Mouse (Mus musculus) thymus, postnatal 4 days (tissue): ENCODE data around the gene Tbc1d1.

ENCODE experiments used
- DNase-seq: peaks from one replicate; pipeline ENCODE4 v3.0.0; 2021

Tbc1d1 gene

GRCm38 (mm10) chr5:64285289-64285688 lies 129.2 kb downstream of the Tbc1d1 start:
- DNase-seq, result no peak

GRCm38 (mm10) chr5:64285851-64286250 lies 129.7 kb downstream of the Tbc1d1 start:
- no peak for DNase-seq

DNA sequence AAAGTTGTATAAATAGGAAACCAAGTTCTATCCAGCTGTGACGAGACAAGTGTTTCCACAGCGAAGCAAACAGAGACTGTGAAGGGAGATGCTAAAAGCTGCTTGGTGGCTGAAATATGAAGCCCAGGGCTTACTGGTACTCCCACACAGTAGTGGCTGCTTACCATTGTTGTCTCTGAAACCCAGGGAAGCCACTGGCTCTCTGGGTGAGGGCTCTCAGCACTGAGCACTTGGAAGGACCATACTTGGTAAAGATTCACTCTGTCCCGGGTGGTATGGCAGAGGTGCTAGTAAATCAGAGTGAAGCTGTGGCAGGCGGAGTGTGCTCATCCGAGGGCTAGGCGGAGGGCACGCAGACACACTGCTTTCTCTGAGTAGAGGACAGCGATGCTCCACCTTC lies 131.2 kb downstream of the Tbc1d1 start:
- no peak for DNase-seq

DNA sequence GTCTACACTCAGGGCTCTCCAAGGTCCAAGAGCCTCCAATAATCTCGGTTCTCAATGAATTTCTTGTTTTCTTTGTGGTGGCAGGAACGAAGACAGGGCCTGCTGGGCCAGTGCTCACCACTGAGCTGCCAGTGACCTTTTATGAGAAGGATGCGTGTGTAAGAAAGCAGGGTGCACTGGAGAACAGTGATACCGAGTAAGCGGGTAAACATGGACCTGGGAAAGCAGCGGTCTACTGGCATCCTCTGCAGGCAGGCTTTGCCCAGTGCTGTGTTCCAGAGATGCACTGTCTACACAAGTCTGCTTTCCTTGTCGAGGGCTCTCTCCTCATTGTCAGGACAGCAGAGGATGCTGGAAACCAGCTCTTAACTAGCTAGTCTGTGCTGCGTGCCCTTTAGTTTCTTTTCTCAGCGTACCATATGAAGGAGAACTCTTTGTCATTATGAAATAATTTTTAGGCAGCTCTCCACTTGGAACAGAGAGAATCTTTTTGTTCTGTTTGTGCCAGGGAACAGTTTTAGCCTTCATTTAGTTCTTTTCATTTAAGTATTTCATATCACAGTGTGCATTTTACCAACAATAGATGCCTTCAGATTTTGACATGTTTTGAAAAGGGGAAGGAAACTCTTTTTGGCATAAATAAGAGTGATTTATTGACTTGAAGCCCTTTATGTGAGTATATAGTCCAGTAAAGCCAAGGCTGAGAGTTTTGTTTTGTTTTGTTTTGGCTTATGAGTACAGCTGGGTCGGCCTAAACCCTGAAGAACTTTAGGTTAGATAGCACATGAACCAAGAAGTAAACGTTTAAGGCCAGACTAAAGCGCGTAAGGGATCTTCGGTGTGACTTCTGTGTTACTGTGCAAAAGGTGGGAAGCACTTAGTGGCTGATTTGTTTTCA lies 132.2 kb downstream of the Tbc1d1 start:
- DNase-seq, result no peak

GRCm38 (mm10) chr5:64289202-64290060 lies 133.3 kb downstream of the Tbc1d1 start:
- peak; percentile 84 for DNase-seq

DNA sequence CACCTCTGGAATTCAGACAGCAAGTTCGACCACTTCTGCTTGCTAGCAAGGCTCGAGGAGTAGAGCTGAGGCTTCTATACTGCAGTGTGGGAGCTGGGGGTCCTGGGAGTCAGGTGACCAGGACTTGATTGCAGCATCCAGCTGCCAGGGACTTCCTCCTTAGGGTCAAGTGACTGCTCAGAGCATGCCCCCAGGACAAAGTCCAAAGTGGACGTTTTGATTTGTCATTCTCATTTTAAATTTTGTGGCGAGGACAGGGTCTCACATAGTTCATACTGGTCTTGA lies 133.9 kb downstream of the Tbc1d1 start:
- no peak for DNase-seq

DNA sequence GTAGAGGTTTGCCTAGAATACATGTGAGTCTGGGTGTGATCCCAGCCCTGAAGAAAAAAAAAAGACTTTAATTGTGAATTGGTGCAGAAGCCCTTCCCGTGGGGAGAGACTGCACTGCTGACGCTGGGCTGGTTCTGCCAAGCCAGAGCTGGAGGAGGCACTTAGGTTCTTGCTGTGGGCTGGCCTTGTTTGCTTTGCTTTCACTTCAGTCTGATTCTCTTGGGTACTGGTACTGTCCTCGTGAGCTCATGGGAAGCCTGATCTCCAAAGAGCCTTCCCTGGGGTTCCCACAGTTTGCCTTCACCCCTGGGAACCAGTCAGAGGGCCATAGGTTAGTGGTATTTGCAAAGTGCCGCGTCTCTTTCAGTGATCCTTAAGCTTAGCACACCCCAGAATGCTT lies 135.6 kb downstream of the Tbc1d1 start:
- DNase-seq, result no peak

GRCm38 (mm10) chr5:64295621-64296020 lies 139.5 kb downstream of the Tbc1d1 start:
- DNase-seq, result no peak

DNA sequence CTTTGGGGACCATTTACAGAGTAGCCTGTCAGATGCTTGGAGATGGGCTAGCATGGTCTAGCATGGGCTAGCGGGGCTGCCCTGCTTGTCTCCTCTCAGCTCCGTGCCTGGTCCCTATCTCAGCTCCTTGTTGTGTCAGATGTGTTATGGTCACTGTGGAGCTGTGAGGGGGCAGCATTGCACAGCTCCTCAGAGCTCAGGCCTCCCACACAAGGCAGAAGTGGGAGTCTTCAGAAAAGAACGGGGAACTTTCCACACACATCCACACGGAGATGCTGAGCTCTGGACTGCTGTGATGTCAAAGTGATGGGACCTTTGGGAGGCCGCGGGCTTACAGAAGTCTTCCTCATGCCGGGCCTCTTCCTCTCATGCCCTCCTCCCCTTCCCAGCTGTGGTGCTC lies 140.2 kb downstream of the Tbc1d1 start:
- DNase-seq, result no peak

GRCm38 (mm10) chr5:64297100-64297499 lies 141.0 kb downstream of the Tbc1d1 start:
- DNase-seq, result no peak

GRCm38 (mm10) chr5:64298331-64299036 lies 142.4 kb downstream of the Tbc1d1 start:
- DNase-seq, result no peak

DNA sequence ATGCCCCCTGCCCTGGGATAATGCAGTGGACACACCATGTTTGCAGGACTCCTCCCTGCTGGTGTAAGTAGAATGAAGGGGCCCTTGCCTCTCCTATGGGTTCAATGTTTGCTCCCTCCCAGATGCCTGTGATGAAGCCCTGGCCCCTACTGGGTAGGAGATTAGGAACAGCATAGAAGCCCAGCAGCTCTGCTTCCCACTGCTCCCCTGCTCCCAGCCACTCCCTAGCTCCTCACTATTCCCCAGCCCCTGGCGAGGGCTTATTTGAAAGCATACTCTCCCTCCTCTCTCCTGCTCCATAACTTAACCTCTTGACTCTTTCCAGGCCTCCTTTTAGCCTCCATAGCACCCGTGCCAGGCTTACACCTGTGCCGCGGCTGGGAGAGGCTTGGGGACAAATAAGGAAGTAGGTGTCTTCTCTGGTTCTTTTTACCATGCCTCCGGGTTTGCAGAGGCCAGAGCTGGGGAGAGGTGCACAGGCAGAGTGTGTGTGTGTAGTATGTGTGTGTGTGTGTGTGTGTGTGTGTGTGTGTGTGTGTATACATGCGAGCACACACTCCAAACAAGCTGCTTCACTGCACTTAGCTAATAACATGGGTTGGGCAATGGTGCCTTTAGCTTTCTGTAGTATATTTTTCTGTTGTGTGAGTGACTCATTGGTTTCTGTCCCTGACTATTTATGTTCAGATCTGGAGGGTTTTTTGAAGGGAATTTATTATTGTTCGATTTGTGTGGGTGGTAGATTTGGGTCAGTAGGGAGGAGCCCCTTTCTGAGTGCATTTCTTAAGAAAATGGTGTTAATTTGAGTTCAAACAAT lies 143.6 kb downstream of the Tbc1d1 start:
- no peak for DNase-seq

GRCm38 (mm10) chr5:64301246-64301645 lies 145.1 kb downstream of the Tbc1d1 start:
- no peak for DNase-seq

- DNase-seq, result no peak
Measured at GRCm38 (mm10) chr5:64307289-64307688, 151.2 kb downstream of the Tbc1d1 start.

DNA sequence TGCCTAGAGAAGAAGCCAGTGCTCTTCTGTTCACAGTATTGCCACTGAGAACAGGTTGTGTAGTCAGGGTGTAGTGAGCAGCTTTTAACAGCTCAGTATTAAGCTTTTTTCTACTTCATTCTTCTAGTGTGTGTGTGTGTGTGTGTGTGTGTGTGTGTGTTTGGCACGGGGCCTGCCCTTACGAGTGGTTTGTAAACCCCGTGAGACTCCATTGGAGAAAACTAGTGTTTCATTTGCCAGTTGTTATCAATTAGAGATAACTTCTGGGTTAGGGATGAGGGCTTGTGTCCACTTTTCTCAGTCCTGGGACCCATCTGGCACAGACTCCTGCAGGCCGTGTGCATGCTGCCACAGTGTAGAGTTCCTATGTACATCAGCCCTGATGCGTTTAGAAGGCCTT lies 156.2 kb downstream of the Tbc1d1 start:
- no peak for DNase-seq

DNA sequence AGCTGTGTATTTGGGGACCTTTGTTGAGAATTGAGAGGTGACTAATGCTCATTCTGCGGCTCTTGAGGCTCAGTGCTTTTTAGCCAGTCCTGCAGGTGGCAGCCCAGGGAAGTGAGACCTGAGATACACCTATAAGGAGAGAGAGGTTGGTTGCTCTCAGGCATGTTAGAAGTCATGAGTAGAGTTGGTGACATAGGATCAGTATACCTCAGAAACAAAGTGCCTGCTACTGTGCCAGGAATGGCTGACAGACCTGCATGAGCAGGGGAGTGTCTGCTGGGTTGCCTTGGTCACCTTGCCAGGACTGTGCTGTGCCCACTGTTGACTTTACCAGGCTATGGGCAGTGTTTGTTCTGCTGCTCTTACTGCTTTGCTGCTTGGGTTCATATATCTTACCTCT lies 157.4 kb downstream of the Tbc1d1 start:
- no peak for DNase-seq

DNA sequence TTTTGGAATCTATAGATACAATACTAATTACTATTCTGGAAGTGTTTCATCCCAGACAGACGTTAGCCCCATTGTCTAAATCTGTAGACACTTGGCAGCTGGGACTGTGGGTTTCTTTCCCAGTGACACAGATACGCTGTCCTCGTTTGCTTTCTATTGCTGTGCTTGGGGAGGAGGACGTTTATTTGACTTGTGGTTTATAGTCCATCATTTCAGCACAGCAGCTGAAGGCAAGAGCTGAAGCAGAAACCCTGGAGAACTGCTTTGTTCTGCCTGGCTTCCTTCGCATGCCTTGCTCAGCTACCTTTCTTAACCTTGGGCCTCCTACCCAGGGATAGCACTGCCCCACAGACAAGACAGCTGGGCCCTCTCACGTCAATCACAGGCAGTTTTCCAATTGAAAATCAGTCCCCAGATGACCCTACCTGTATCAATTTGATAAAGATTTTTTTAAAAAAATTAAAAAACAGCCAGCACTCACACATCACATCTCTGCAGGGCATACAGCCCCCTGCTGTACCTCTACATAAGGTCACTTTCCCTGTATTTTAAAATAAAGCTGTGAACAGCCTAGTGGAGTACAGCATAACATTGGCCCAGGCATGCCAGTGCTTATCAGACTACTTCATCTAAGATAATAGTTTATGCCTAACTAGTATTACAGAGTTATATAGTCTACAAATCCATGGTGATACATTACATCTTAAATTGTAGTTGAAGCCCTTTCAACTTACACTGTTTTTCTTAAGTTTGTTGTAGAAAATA lies 158.4 kb downstream of the Tbc1d1 start:
- DNase-seq, result no peak

GRCm38 (mm10) chr5:64315088-64315487 lies 159.0 kb downstream of the Tbc1d1 start:
- no peak for DNase-seq

DNA sequence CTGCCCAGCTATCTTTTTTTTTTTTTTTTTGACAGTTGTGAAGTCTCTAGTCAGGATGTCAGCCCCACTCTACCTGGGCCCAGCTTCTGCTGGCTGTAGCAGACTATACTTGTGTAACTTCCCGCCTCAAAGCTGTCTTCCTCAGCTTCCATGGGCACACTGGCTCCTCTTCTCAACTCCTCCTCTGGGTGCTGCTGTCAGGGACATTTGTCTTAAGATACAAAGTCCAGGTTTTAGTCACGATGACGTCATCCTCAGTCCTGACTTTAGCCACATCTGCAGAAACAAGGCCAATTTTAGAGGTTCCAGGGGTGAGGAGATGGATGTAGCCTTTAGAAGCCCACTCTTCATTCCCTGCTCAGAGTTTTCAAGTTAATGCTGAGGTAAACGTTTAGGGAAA lies 167.2 kb downstream of the Tbc1d1 start:
- no peak for DNase-seq

DNA sequence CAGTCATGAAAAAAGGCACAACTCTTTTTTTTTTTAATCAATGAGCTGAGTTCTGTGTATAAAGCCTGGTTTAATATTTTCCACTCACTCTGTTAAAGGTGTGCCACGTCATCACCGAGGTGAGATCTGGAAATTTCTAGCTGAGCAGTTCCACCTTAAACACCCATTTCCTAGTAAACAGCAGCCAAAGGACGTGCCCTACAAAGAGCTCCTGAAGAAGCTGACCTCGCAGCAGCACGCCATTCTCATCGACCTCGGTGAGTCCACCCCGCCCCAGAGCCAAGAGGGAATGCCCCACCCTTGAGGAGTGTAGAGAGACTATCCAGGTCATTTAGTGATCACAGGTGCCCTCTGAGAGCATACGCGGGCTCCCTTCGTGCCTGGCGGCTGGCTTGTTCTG lies 168.2 kb downstream of the Tbc1d1 start:
- no peak for DNase-seq

GRCm38 (mm10) chr5:64324920-64325319 lies 168.8 kb downstream of the Tbc1d1 start:
- DNase-seq, result no peak
